Mouse (Mus musculus): ENCODE results near the gene Cul9. TPM values are rescaled to one million over a fixed set of nuclear protein-coding genes. Genes with fewer than 3 reads are reported as not detected.
A peak's percentile ranks its signal among the peaks of the same experiment; 100 is the strongest.

Gene Cul9
- polyA plus RNA-seq, 1 experiment from 2014 or later, result 1.3 TPM

GRCm38 (mm10) chr17:46548741-46549140 is 2.6 kb upstream of the Cul9 start:
- TF ChIP-seq CTCF (IDR thresholded peaks at IDR 0.05; ENCODE audit: low read depth), result no peak
- H3K36me3 ChIP-seq (ENCODE audit: control insufficient read depth, insufficient read depth), result peaks cover 37% of the 10 kb centered on the region
- no peak for ATAC-seq
- H3K4me2 ChIP-seq (replicated peaks; ENCODE audit: low read depth), result no peak overlapping the region
- H3K27me3 ChIP-seq (replicated peaks; ENCODE audit: control insufficient read depth, insufficient read depth, low read length), result no peaks in the 10 kb centered on the region
- H3K27ac ChIP-seq (ENCODE audit: low read depth, low read length), result no peak overlapping the region
- H3K9ac ChIP-seq (ENCODE audit: low read depth, low read length), result no peak overlapping the region
- peaks cover 4% of the 10 kb centered on the region; the same call in 1 of the 2 replicates for H3K4me1 ChIP-seq (replicated peaks; ENCODE audit: control insufficient read depth, insufficient read depth, low read length)
- no peak overlapping the region for H3K4me3 ChIP-seq (ENCODE audit: low read depth, low read length)
- H3K9me3 ChIP-seq (ENCODE audit: control insufficient read depth), result no peaks in the 10 kb centered on the region
- WGBS, result 70% methylated on average over 11 of the region's 11 CpGs

GRCm38 (mm10) chr17:46547923-46548322 is 1.7 kb upstream of the Cul9 start:
- no peak for ATAC-seq
- Histone ChIP-seq H3K9ac (ENCODE audit: low read depth, low read length) (no peak overlapping the region), H3K36me3 (ENCODE audit: control insufficient read depth, insufficient read depth) (peaks cover 37% of the 10 kb centered on the region), H3K4me2 (replicated peaks; ENCODE audit: low read depth) (no peak overlapping the region), H3K27ac (ENCODE audit: low read depth, low read length) (no peak overlapping the region), H3K4me1 (replicated peaks; ENCODE audit: control insufficient read depth, insufficient read depth, low read length) (no peaks in the 10 kb centered on the region; the same call in 1 of the 2 replicates), H3K9me3 (ENCODE audit: control insufficient read depth) (no peaks in the 10 kb centered on the region), H3K27me3 (replicated peaks; ENCODE audit: control insufficient read depth, insufficient read depth, low read length) (no peaks in the 10 kb centered on the region), H3K4me3 (ENCODE audit: low read depth, low read length) (no peak overlapping the region)
- WGBS, result 55% methylated on average over 3 of the region's 3 CpGs
- TF ChIP-seq CTCF (IDR thresholded peaks at IDR 0.05; ENCODE audit: low read depth), result no peak

- no peak overlapping the region for H3K4me3 ChIP-seq (ENCODE audit: low read depth, low read length)
- TF ChIP-seq CTCF (IDR thresholded peaks at IDR 0.05; ENCODE audit: low read depth), result no peak
- no peaks in the 10 kb centered on the region for H3K27me3 ChIP-seq (replicated peaks; ENCODE audit: control insufficient read depth, insufficient read depth, low read length)
- 43% methylated on average over 8 of the region's 8 CpGs for WGBS
- H3K9ac ChIP-seq (ENCODE audit: low read depth, low read length), result no peak overlapping the region
- H3K4me1 ChIP-seq (replicated peaks; ENCODE audit: control insufficient read depth, insufficient read depth, low read length), result no peaks in the 10 kb centered on the region; the same call in 1 of the 2 replicates
- H3K9me3 ChIP-seq (ENCODE audit: control insufficient read depth), result no peaks in the 10 kb centered on the region
- no peak for ATAC-seq
- H3K27ac ChIP-seq (ENCODE audit: low read depth, low read length), result no peak overlapping the region
- H3K4me2 ChIP-seq (replicated peaks; ENCODE audit: low read depth), result no peak overlapping the region
- peaks cover 36% of the 10 kb centered on the region for H3K36me3 ChIP-seq (ENCODE audit: control insufficient read depth, insufficient read depth)
Measured at GRCm38 (mm10) chr17:46546995-46547394, 807 bp upstream of the Cul9 start.

GRCm38 (mm10) chr17:46546591-46546990 is 403 bp upstream of the Cul9 start:
- peak overlapping the region; percentile 84 for H3K4me2 ChIP-seq (replicated peaks; ENCODE audit: low read depth)
- 0 out of 2 replicates have a peak overlapping the region, but pooled peaks have one; percentile 17 for H3K9ac ChIP-seq (ENCODE audit: low read depth, low read length)
- ATAC-seq, result no peak
- H3K27ac ChIP-seq (ENCODE audit: low read depth, low read length), result no peak overlapping the region
- H3K36me3 ChIP-seq (ENCODE audit: control insufficient read depth, insufficient read depth), result peaks cover 32% of the 10 kb centered on the region
- no peaks in the 10 kb centered on the region; the same call in 1 of the 2 replicates for H3K4me1 ChIP-seq (replicated peaks; ENCODE audit: control insufficient read depth, insufficient read depth, low read length)
- WGBS, result 38% methylated on average over 7 of the region's 7 CpGs
- H3K27me3 ChIP-seq (replicated peaks; ENCODE audit: control insufficient read depth, insufficient read depth, low read length), result no peaks in the 10 kb centered on the region
- peak overlapping the region; percentile 40 for H3K4me3 ChIP-seq (ENCODE audit: low read depth, low read length)
- TF ChIP-seq CTCF (IDR thresholded peaks at IDR 0.05; ENCODE audit: low read depth), result no peak
- H3K9me3 ChIP-seq (ENCODE audit: control insufficient read depth), result no peaks in the 10 kb centered on the region

GRCm38 (mm10) chr17:46543661-46544060 is 2.5 kb downstream of the Cul9 start:
- Histone ChIP-seq H3K27ac (ENCODE audit: low read depth, low read length) (no peak overlapping the region), H3K9ac (ENCODE audit: low read depth, low read length) (no peak overlapping the region), H3K9me3 (ENCODE audit: control insufficient read depth) (no peaks in the 10 kb centered on the region), H3K4me1 (replicated peaks; ENCODE audit: control insufficient read depth, insufficient read depth, low read length) (no peaks in the 10 kb centered on the region; the same call in 1 of the 2 replicates), H3K27me3 (replicated peaks; ENCODE audit: control insufficient read depth, insufficient read depth, low read length) (no peaks in the 10 kb centered on the region), H3K4me3 (ENCODE audit: low read depth, low read length) (no peak overlapping the region), H3K36me3 (ENCODE audit: control insufficient read depth, insufficient read depth) (peaks cover 5% of the 10 kb centered on the region; the same call in 1 of the 2 replicates), H3K4me2 (replicated peaks; ENCODE audit: low read depth) (no peak overlapping the region)
- no peak for TF ChIP-seq CTCF (IDR thresholded peaks at IDR 0.05; ENCODE audit: low read depth)
- no peak for ATAC-seq
- WGBS, result 89% methylated on average over 12 of the region's 12 CpGs

GRCm38 (mm10) chr17:46525579-46526307 is 20.4 kb downstream of the Cul9 start:
- Histone ChIP-seq H3K4me1 (replicated peaks; ENCODE audit: control insufficient read depth, insufficient read depth, low read length) (no peaks in the 10 kb centered on the region), H3K9me3 (ENCODE audit: control insufficient read depth) (no peaks in the 10 kb centered on the region), H3K9ac (ENCODE audit: low read depth, low read length) (no peak overlapping the region), H3K27ac (ENCODE audit: low read depth, low read length) (no peak overlapping the region), H3K4me3 (ENCODE audit: low read depth, low read length) (no peak overlapping the region), H3K36me3 (ENCODE audit: control insufficient read depth, insufficient read depth) (peaks cover 6% of the 10 kb centered on the region; the same call in 1 of the 2 replicates), H3K4me2 (replicated peaks; ENCODE audit: low read depth) (no peak overlapping the region), H3K27me3 (replicated peaks; ENCODE audit: control insufficient read depth, insufficient read depth, low read length) (0 out of 2 replicates have a peak, but pooled peaks cover 6% of the 10 kb centered on the region)
- ATAC-seq, result peak; percentile 63
- peak; percentile 97 for TF ChIP-seq CTCF (IDR thresholded peaks at IDR 0.05; ENCODE audit: low read depth)
- WGBS, result 46% methylated on average over 12 of the region's 12 CpGs
